Mouse (Mus musculus): ENCODE results near the gene Gm3259. TPM values are rescaled to one million over a fixed set of nuclear protein-coding genes. Genes with fewer than 3 reads are reported as not detected.
"Not testable (repeated sequence)": the region's sequence is repeated elsewhere in the genome, so short reads cannot be mapped to it uniquely, and the experiment has no call there.

Gene Gm3259
- not detected for total RNA-seq (2021)
- long read RNA-seq, experiment 1: 0 reads
- long read RNA-seq, experiment 2: 0 reads

DNA sequence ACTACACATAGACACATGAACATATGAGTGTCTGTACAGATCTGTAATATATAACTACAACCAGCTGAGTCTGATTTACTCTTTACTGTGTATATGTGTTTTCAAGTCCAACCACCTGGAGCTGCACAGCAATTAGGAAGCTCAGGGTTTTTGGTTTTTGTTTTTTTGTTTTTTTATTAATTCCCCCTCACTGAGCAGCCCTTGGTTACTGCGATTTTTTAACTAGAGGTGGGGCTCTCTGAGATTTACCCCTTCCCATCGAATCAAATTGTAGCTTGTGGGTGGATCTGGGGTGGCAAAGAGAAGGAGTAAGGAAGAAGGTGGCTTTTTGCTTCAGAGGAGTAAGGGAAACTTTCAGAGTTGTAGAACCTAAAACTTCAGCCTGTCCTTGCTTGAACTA lies at the start of gene Gm3259:
Gene Gm3259, plus strand, starts transcription at position 301 of the 400 bp plus-strand sequence.
- DNase-seq: not testable (repeated sequence)

DNA sequence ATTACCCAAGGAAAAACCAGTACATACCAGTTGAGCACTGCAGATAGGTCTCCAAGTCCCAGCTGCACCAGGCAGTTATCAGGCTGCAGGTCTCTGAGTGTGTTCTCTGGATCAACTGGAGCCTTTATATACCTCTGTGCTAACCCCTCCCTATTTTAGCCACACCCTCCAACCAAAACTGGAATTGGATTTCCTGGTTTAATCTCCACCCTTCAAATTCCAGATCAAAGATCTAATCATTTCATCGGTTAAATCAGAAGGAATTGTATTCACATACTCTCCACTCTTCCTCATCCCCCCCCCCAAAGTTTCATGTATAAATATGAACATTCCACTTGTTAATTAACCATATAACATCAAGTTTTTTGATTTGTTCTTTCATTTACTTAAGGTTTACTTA lies 33.0 kb upstream of the Gm3259 start, which contains the start of gene Gm10424:
Gene Gm10424, minus strand, starts transcription at position 101 of the 400 bp plus-strand sequence.
- not testable (repeated sequence) for DNase-seq

Other genes with a start within 250 kb of the Gm3259 start
- not detected for gene Gm7942, start 199.0 kb upstream of the Gm3259 start, total RNA-seq (2021)
- gene Gm16513, start 123.3 kb upstream of the Gm3259 start, total RNA-seq (2021): not detected
- gene Gm10424, start 33.1 kb upstream of the Gm3259 start, total RNA-seq (2021): not detected
- not detected for gene D5Ertd577e, start 150.9 kb downstream of the Gm3259 start, total RNA-seq (2021)
- gene Gm3286, start 204.8 kb downstream of the Gm3259 start, total RNA-seq (2021): not detected

Measured in heart, adult 18-20 months (tissue).